Mouse (Mus musculus) megakaryocyte, embryonic 14.5 days (primary cell): ENCODE results near the gene Dync1li1. TPM values are rescaled to one million over a fixed set of nuclear protein-coding genes. Genes with fewer than 3 reads are reported as not detected.
"Not testable (repeated sequence)": the region's sequence is repeated elsewhere in the genome, so short reads cannot be mapped to it uniquely, and the experiment has no call there.

ENCODE experiments used
- H3K27me3 ChIP-seq: replicated peaks from 2 replicates; pipeline ENCODE3; 2012; ENCODE audit warnings: inconsistent platforms
- H3K36me3 ChIP-seq: replicated peaks from 2 replicates; pipeline ENCODE3; 2012; ENCODE audit warnings: low read length, inconsistent platforms, mixed read lengths
- H3K4me1 ChIP-seq: 2 replicates; pipeline ENCODE4 v1.6.1; 2012; ENCODE audit warnings: inconsistent platforms
- H3K4me3 ChIP-seq: replicated peaks from 2 replicates; pipeline ENCODE3; 2012; ENCODE audit warnings: moderate library complexity, mild to moderate bottlenecking, inconsistent platforms
- H3K9me3 ChIP-seq: 2 replicates; pipeline ENCODE4 v1.6.1; 2012; ENCODE audit warnings: inconsistent platforms
- FLI1 ChIP-seq: IDR thresholded peaks from 2 replicates; pipeline ENCODE4 v1.6.1; 2012; ENCODE audit warnings: low read length, inconsistent platforms, mixed read lengths
- GATA1 ChIP-seq: IDR thresholded peaks from 3 replicates; pipeline ENCODE4 v1.6.1; 2012; ENCODE audit warnings: mixed read lengths, low read length, inconsistent platforms, borderline replicate concordance
- polyA plus RNA-seq: library from polyadenylated mRNA; stranded (reverse); fragments of >175 nt; gene quantifications from 2 replicates; pipeline ENCODE4 v1.2.3, GENCODE M21; 2012; ENCODE audit warnings: low replicate concordance; ENCODE audit not compliant: insufficient read depth

The Dync1li1 gene
- polyA plus RNA-seq, 1 experiment = 15.1 TPM

DNA sequence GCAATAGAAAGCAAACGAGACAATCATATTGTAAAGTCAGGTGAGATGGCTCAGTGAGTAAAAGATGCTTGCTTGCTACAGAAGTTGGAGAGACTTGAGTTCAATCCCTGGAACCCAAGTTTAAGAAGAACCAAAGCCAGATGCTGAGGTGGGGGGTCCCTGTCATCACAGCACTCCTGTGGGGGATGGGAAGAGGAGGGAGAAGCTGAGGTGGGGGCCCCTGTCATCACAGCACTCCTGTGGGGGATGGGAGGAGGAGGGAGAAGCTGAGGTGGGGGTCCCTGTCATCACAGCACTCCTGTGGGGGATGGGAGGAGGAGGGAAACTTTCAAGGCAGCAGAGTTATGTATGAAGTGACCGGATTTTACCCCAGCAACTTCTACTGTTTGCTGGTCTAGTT lies 15.0 kb upstream of the Dync1li1 start:
- TF ChIP-seq GATA1 = no peak
- H3K4me3 ChIP-seq = no peak overlapping the region
- H3K4me1 ChIP-seq = peaks cover 26% of the 10 kb centered on the region
- peaks cover 37% of the 10 kb centered on the region for H3K27me3 ChIP-seq
- peaks cover 8% of the 10 kb centered on the region for H3K9me3 ChIP-seq
- H3K36me3 ChIP-seq = no peaks in the 10 kb centered on the region

DNA sequence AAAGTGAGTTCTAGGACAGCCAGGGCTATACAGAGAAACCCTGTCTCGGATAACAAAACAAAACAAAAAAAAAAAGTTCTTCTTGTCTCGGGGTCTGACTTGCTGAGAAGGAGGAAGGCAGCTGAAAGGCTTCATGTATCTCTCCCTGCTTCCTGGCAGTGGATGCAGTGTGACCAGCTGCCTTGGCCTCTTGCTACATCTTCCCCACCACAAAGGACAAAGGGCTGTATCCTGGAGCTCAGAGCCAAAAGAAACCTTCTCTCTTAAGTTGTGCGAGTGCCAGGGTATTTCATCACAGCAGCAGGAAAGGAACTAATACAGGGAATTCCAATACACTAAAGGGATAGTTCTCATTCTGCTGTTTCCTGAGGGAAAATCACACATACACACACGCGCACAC lies 10.0 kb upstream of the Dync1li1 start:
- TF ChIP-seq GATA1 = no peak
- no peak for TF ChIP-seq FLI1
- Histone ChIP-seq H3K9me3 (0 out of 2 replicates have a peak, but pooled peaks cover 2% of the 10 kb centered on the region), H3K4me1 (peaks cover 19% of the 10 kb centered on the region), H3K27me3 (peaks cover 26% of the 10 kb centered on the region), H3K4me3 (no peak overlapping the region), H3K36me3 (no peaks in the 10 kb centered on the region)

DNA sequence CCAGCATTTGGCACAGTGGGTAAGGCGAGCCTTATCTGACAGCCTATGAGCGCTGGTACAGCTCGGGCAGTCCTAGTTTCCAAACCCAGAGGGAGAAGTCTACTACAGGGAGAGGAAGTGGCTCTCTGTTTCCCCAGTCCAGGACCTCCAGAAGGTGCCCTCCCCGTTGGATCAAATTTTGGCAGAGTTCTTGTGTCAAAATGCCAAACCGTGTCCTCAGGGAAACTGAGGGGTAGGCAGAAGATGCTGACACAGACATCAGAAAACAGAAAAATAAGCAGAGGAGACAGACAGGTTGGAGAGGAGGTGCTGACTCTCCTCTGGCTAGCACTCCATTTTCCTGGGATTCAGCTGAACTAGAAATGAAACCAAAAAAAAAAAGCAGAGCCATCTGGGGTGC lies 8.6 kb upstream of the Dync1li1 start:
- Histone ChIP-seq H3K9me3 (0 out of 2 replicates have a peak, but pooled peaks cover 2% of the 10 kb centered on the region), H3K4me1 (peaks cover 19% of the 10 kb centered on the region), H3K36me3 (no peaks in the 10 kb centered on the region), H3K4me3 (no peak overlapping the region), H3K27me3 (peaks cover 22% of the 10 kb centered on the region)
- TF ChIP-seq GATA1 (no peak), FLI1 (no peak)

DNA sequence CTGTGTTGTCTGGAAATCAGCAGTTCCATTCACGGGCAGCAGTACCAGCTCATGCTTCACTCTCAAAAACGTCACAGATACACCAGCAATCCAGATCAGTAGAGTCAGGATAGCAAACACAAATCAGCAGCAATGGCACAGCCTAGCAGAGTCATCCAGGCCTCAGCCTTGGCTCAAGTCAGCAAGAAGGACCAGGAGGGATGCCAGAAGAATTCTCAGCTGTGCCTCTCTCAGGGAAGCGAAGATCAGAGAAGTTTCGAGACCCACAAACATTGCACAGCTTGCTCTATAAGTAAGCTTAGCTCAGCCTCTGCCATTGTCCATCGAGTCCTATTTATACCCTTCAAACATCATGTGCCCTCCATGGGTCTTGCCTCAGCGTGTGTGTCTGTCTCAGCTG lies 8.1 kb upstream of the Dync1li1 start:
- H3K36me3 ChIP-seq = no peaks in the 10 kb centered on the region
- TF ChIP-seq FLI1 = no peak
- no peak for TF ChIP-seq GATA1
- no peak overlapping the region for H3K4me3 ChIP-seq
- H3K4me1 ChIP-seq = peaks cover 19% of the 10 kb centered on the region
- H3K9me3 ChIP-seq = 0 out of 2 replicates have a peak, but pooled peaks cover 2% of the 10 kb centered on the region
- H3K27me3 ChIP-seq = peaks cover 19% of the 10 kb centered on the region

DNA sequence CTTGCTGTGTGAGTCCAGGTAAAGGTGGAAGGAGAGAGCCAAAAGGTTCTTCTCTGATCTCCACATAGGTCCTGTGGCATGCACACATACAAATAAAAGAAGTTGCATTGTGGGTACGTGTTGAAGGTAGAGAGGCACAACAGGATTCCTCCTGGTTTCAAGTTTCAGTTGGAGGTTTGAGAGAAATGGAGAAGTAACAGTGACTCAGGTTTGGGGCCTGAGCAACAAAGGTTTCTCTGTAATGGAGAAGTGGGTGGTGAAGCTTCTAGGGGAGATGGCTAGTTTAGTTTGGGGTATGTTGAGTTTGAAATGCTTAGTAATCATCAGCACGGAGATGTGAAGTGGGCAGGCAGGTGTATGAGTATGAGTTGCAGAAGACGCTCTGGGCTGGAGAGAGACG lies 6.4 kb upstream of the Dync1li1 start:
- H3K4me3 ChIP-seq = no peak overlapping the region
- peaks cover 18% of the 10 kb centered on the region for H3K27me3 ChIP-seq
- H3K9me3 ChIP-seq = 0 out of 2 replicates have a peak, but pooled peaks cover 2% of the 10 kb centered on the region
- H3K36me3 ChIP-seq = no peaks in the 10 kb centered on the region
- H3K4me1 ChIP-seq = peaks cover 5% of the 10 kb centered on the region; the same call in 1 of the 2 replicates
- TF ChIP-seq GATA1 (no peak), FLI1 (no peak)

DNA sequence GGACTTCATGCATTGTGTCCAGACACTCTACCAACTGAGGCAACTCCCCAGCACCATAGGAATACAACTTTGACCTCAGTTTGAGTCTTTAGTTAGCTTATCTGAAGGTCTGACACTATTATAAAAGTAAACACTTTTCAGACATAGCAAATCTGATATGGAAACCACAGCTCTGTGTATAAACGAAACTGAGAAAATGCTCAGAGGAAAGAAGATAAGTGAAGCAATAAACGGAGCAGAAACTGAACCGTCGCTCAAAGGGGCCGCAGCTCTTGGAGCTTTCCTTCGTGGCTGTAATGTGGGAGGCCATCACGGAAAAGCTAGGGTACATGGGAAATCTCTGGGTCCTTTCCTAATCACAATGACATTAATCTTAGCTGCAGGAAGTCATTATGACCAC lies 2.3 kb upstream of the Dync1li1 start:
- Histone ChIP-seq H3K9me3 (no peaks in the 10 kb centered on the region), H3K4me3 (no peak overlapping the region)
- TF ChIP-seq GATA1 (no peak), FLI1 (no peak)

DNA sequence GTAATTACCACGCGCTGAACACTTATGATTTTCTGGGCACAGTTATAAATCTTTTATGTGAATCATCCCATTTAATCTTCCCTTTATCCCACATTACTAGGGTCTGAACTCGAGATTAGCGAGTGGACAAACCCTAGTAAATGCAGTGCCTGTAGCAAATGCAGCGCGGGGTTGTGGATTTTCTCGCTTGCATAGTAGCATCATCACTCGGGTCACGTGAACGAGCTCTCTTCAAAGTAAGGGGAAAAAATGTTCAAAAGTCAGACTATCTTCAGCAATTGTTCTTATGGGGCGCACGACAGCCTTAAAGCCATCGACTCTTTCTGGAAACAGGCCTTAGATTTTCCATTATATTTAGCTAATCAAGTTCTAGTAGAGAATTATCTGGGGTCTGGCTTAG lies 951 bp upstream of the Dync1li1 start:
- Histone ChIP-seq H3K4me1 (peaks cover 30% of the 10 kb centered on the region), H3K9me3 (no peaks in the 10 kb centered on the region), H3K36me3 (peaks cover 14% of the 10 kb centered on the region), H3K4me3 (peak overlapping the region; percentile 98), H3K27me3 (no peaks in the 10 kb centered on the region)
- no peak for TF ChIP-seq GATA1
- no peak for TF ChIP-seq FLI1

More for the DNA sequence above, 2.3 kb upstream of the Dync1li1 start:
- peaks cover 3% of the 10 kb centered on the region for H3K36me3 ChIP-seq
- H3K4me1 ChIP-seq = peaks cover 24% of the 10 kb centered on the region
- H3K27me3 ChIP-seq = no peaks in the 10 kb centered on the region

DNA sequence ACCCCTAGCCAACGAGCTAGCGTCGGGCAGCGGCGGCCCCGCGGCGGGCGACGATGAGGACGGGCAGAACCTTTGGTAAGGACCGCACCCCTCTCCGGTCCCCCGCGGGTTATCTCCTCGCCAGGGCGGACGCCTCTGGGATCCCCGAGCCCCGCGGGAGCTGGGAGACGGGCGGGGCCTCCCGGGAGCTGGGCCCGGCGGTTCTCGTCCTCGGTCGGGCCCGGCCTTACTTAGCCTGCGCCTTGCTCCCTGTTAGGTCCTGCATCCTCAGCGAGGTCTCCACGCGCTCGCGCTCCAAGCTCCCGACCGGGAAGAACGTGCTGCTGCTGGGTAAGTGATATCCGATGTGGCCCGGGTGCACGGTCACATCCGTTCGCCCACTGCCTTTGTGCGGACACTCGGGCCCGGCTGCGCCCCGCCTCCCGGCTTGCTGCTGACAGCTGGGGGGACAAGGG lies 390 bp downstream of the Dync1li1 start:
- TF ChIP-seq FLI1 (no peak), GATA1 (no peak)
- Histone ChIP-seq H3K4me1 (peaks cover 33% of the 10 kb centered on the region), H3K4me3 (peak overlapping the region; percentile 98), H3K9me3 (no peaks in the 10 kb centered on the region), H3K36me3 (peaks cover 25% of the 10 kb centered on the region), H3K27me3 (no peaks in the 10 kb centered on the region)

DNA sequence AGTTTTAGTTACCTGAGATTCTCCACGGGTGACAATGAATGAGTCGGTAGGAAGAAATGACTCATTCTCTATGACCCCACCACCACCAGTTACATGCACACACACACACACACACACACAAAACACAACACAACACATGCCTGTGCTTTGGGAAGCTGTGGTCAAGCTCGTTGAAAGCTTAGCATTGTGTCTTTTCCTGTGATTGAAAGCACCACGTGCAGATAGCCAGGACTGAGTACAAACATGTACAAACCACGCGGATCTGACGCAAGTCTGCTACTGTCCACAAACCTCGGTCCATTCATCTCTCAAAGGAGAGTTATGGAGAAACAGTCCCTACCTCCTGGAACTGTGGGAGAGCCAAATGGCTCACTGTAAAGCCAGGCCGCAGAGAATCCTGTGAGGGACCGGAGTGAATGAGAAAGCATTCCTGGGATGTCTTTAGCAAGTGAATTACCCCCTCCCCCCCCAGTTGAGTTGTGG lies 1.6 kb downstream of the Dync1li1 start:
- H3K36me3 ChIP-seq = peaks cover 37% of the 10 kb centered on the region
- peak overlapping the region; percentile 98 for H3K4me3 ChIP-seq
- no peaks in the 10 kb centered on the region for H3K27me3 ChIP-seq
- H3K4me1 ChIP-seq = peaks cover 39% of the 10 kb centered on the region
- no peak for TF ChIP-seq FLI1
- no peak for TF ChIP-seq GATA1
- H3K9me3 ChIP-seq = no peaks in the 10 kb centered on the region

DNA sequence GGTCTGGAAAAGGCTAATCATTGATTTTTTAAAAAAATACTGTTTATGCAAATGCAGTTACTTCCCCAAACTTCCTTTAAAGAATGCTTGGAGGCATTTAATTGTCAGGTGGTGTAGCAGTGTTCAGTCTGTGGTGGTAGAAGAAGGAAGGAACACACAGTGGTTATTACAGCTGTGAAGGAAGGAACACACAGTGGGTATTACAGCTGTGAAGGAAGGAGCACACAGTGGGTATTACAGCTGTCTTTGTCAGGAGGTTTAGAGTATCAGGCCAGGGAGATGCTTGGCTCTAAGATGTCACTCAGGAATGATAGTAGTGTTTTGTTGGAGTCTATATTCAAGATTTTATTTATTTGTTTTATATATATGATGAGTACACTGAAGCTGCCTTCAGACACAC lies 2.5 kb downstream of the Dync1li1 start:
- TF ChIP-seq FLI1 (no peak), GATA1 (no peak)
- no peak overlapping the region for H3K4me3 ChIP-seq
- peaks cover 39% of the 10 kb centered on the region for H3K4me1 ChIP-seq
- H3K9me3 ChIP-seq = no peaks in the 10 kb centered on the region
- H3K36me3 ChIP-seq = peaks cover 39% of the 10 kb centered on the region
- H3K27me3 ChIP-seq = no peaks in the 10 kb centered on the region

DNA sequence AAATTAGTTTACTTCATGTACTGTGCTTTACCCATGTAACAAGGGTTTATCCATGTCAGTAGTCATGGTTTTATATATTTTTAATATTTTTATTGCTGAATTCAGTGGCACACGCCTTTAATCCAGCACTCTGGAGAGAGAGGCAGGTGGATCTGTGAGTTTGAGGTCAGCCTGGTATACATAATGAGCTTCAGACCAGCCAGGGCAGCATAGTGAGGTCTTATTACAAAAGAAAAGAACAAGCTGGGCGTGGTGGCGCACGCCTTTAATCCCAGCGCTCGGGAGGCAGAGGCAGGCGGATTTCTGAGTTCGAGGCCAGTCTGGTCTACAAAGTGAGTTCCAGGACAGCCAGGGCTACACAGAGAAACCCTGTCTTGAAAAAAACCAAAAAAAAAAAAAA lies 7.1 kb downstream of the Dync1li1 start:
- H3K4me3 ChIP-seq, H3K9me3 ChIP-seq, H3K27me3 ChIP-seq: not testable (repeated sequence)
- Histone ChIP-seq H3K4me1 (peaks cover 34% of the 10 kb centered on the region), H3K36me3 (peaks cover 66% of the 10 kb centered on the region)
